Mouse (Mus musculus) thymus, adult 2 months (tissue): ENCODE data around the gene Zmym1. TPM values are rescaled to one million over a fixed set of nuclear protein-coding genes. Genes with fewer than 3 reads are reported as not detected.

ENCODE experiments used
- DNase-seq: peaks from one replicate; pipeline ENCODE4 v3.0.0; 2021
- H3K27ac ChIP-seq: fragments of 200-500 bp; 2 replicates; pipeline ENCODE4 v1.5.1; 2012; ENCODE audit warnings: low read length, control low read depth; ENCODE audit not compliant: control insufficient read depth, insufficient read depth
- H3K27me3 ChIP-seq: fragments of 200-500 bp; 2 replicates; pipeline ENCODE4 v1.6.1; 2012; ENCODE audit warnings: mild to moderate bottlenecking, low read length, moderate library complexity, mixed read lengths; ENCODE audit not compliant: control insufficient read depth, insufficient read depth
- H3K36me3 ChIP-seq: fragments of 200-500 bp; 2 replicates; pipeline ENCODE4 v1.6.1; 2012; ENCODE audit warnings: mild to moderate bottlenecking, low read length, moderate library complexity; ENCODE audit not compliant: control insufficient read depth, insufficient read depth
- H3K4me1 ChIP-seq: fragments of 200-500 bp; replicated peaks from 2 replicates; pipeline ENCODE4 v1.6.1; 2012; ENCODE audit warnings: low read length; ENCODE audit not compliant: control insufficient read depth, insufficient read depth
- H3K4me3 ChIP-seq: fragments of 200-500 bp; 2 replicates; pipeline ENCODE4 v1.5.1; 2012; ENCODE audit warnings: mild to moderate bottlenecking, low read length, control low read depth, moderate library complexity; ENCODE audit not compliant: control insufficient read depth, insufficient read depth
- CTCF ChIP-seq: fragments of 200-500 bp; IDR thresholded peaks from 2 replicates; pipeline ENCODE4 v1.5.1; 2012; ENCODE audit warnings: mild to moderate bottlenecking, control low read depth, low read length, moderate library complexity, borderline replicate concordance; ENCODE audit not compliant: control insufficient read depth, poor library complexity, insufficient read depth; ENCODE audit errors: extremely low read depth
- POLR2A ChIP-seq: fragments of 200-500 bp; IDR thresholded peaks from 2 replicates; pipeline ENCODE4 v1.6.1; 2012; ENCODE audit warnings: mild to moderate bottlenecking, low read length, control low read depth, moderate library complexity; ENCODE audit not compliant: control insufficient read depth, poor library complexity, insufficient read depth; ENCODE audit errors: extremely low read depth
- WGBS: fragments of 180-500 bp; shearing (Covaris S2); methylation state at CpG from one replicate; pipeline ENCODE4 v1.1.7; 2018; 5-methylcytosine and 5-hydroxymethylcytosine counted together
- polyA plus RNA-seq: library from polyadenylated mRNA; depleted of rRNA; stranded (reverse); fragments of >200 nt; gene quantifications from 2 replicates; pipeline ENCODE4 v1.2.3, GENCODE M21; 2012

Zmym1 gene
- polyA plus RNA-seq, 1 experiment = 6.3 TPM

GRCm38 (mm10) chr4:127037158-127037557 is 23.8 kb downstream of the Zmym1 start:
- no peaks in the 10 kb centered on the region for H3K27me3 ChIP-seq
- H3K4me3 ChIP-seq = no peak overlapping the region
- H3K36me3 ChIP-seq = peaks cover 86% of the 10 kb centered on the region
- TF ChIP-seq POLR2A (no peak), CTCF (no peak)
- 78% methylated on average over 3 of the region's 3 CpGs for WGBS
- no peaks in the 10 kb centered on the region; the same call in 1 of the 2 replicates for H3K4me1 ChIP-seq
- DNase-seq = no peak
- H3K27ac ChIP-seq = no peak overlapping the region

GRCm38 (mm10) chr4:127027228-127028190 is 33.4 kb downstream of the Zmym1 start:
- no peak overlapping the region for H3K4me3 ChIP-seq
- H3K27ac ChIP-seq = no peak overlapping the region
- peaks cover 96% of the 10 kb centered on the region for H3K36me3 ChIP-seq
- peaks cover 2% of the 10 kb centered on the region; the same call in 1 of the 2 replicates for H3K4me1 ChIP-seq
- peak; percentile 28 for DNase-seq
- TF ChIP-seq POLR2A = no peak
- TF ChIP-seq CTCF = no peak
- H3K27me3 ChIP-seq = no peaks in the 10 kb centered on the region
- 48% methylated on average over 4 of the region's 4 CpGs for WGBS

GRCm38 (mm10) chr4:127026826-127027225 is 34.1 kb downstream of the Zmym1 start:
- H3K36me3 ChIP-seq = peaks cover 89% of the 10 kb centered on the region
- TF ChIP-seq CTCF (no peak), POLR2A (no peak)
- 97% methylated on average over 4 of the region's 4 CpGs for WGBS

GRCm38 (mm10) chr4:127024240-127024639 is 36.7 kb downstream of the Zmym1 start:
- Histone ChIP-seq H3K27me3 (no peaks in the 10 kb centered on the region), H3K4me3 (no peak overlapping the region), H3K36me3 (peaks cover 63% of the 10 kb centered on the region), H3K27ac (no peak overlapping the region), H3K4me1 (peaks cover 2% of the 10 kb centered on the region; the same call in 1 of the 2 replicates)
- 44% methylated on average over 1 of the region's 1 CpGs for WGBS
- DNase-seq = no peak
- no peak for TF ChIP-seq CTCF
- TF ChIP-seq POLR2A = no peak

More at GRCm38 (mm10) chr4:127026826-127027225, 34.1 kb downstream of the Zmym1 start:
- Histone ChIP-seq H3K27ac (no peak overlapping the region), H3K27me3 (no peaks in the 10 kb centered on the region), H3K4me3 (no peak overlapping the region), H3K4me1 (peaks cover 2% of the 10 kb centered on the region; the same call in 1 of the 2 replicates)
- DNase-seq = no peak

- Histone ChIP-seq H3K4me3 (peak overlapping the region; percentile 85), H3K4me1 (peaks cover 2% of the 10 kb centered on the region; the same call in 1 of the 2 replicates), H3K27me3 (no peaks in the 10 kb centered on the region), H3K36me3 (peaks cover 56% of the 10 kb centered on the region), H3K27ac (no peak overlapping the region)
- 2% methylated on average over 9 of the region's 9 CpGs for WGBS
- TF ChIP-seq POLR2A (no peak), CTCF (no peak)
- no peak for DNase-seq
Measured at GRCm38 (mm10) chr4:127023201-127023600, 37.8 kb downstream of the Zmym1 start.

- no peaks in the 10 kb centered on the region for H3K27me3 ChIP-seq
- H3K36me3 ChIP-seq = peaks cover 45% of the 10 kb centered on the region
- peak overlapping the region; percentile 91 for H3K27ac ChIP-seq
- peaks cover 2% of the 10 kb centered on the region; the same call in 1 of the 2 replicates for H3K4me1 ChIP-seq
- DNase-seq = peak; percentile 86
- TF ChIP-seq CTCF (peak; percentile 83), POLR2A (peak; percentile 65)
- WGBS = under 1% methylated on average over 53 of the region's 53 CpGs
- H3K4me3 ChIP-seq = peak overlapping the region; percentile 97
Measured at GRCm38 (mm10) chr4:127021989-127022626, 38.8 kb downstream of the Zmym1 start.
